Mouse (Mus musculus) mesoderm, embryonic 11.5 days (tissue): ENCODE measurements at regions not wholly inside any gene's neighbourhood (a gene's known extent, or its start where the extent isn't known, plus 50 kb on each side); places are given as distances from the start of the nearest gene placed in this dataset.

Source experiments
- DNase-seq: peaks from one replicate; pipeline ENCODE4 v3.0.0-alpha.2; 2012; ENCODE audit warnings: low read depth, low spot score

GRCm38 (mm10) chr14:31944682-31945081 lies 84.1 kb upstream of the Galnt15 start:
- DNase-seq, result no peak

DNA sequence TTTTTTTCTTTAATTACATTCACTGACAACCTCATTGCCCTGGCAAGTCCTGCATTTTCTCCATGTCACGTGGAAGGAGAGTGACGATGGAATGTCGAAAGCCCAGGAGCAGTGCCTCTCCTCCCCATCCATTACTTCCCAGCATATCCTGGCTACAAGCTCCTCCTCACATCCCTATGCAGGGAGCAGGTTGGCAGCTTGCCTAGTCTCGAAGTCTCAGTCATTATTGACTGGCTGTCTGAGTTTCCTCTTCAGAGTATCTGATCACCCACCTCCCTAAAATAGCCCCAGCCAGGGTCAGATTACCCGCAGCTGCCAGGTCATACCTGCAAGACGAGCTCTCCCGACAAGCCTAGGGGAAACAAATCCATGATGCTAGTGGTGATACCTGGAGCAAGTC lies 83.7 kb upstream of the Galnt15 start:
- no peak for DNase-seq

- DNase-seq, result no peak
Measured at GRCm38 (mm10) chr14:31946032-31946431, 82.8 kb upstream of the Galnt15 start.

GRCm38 (mm10) chr14:31947246-31947645 lies 81.5 kb upstream of the Galnt15 start:
- no peak for DNase-seq

DNA sequence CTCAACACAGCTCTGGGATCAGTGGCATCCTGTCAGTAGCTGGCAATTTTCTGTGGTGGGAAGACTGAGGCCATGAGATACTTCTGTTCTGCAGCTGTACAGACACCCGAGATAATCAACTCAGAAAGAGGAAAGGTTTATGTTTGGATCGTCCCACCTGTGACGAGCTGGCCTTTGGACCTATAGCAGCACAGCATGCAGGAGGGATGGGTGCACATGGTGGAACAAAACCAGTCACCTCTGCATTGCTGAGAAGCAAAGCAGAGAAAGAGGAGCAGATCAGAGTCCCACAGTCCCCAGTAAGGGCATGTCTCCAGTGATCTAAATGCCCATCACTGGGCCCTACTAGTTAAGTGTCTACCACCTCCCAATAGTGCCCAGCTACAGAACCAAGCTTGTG lies 76.9 kb upstream of the Galnt15 start:
- no peak for DNase-seq

- no peak for DNase-seq
Measured at GRCm38 (mm10) chr14:31953783-31954182, 75.0 kb upstream of the Galnt15 start.

DNA sequence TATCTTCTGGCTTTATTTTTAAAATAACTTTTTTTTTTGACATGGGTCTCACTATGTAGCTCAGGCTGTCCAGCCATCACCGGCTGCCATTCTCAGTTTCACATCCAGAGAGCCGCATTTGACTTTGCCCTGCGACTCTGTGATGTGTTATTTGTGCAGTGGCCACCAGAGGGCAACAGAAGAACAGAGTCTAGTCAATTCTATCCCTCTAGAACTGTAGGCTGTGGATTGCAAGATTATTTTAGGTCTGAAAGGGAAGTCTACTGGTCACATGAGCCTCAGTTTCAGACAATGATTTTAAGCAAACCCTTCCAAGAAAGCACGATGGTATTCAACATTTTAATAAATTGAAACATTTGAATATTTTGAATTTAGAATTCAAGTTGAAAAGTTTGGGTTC lies 73.8 kb upstream of the Galnt15 start:
- peak; percentile 78 for DNase-seq

DNA sequence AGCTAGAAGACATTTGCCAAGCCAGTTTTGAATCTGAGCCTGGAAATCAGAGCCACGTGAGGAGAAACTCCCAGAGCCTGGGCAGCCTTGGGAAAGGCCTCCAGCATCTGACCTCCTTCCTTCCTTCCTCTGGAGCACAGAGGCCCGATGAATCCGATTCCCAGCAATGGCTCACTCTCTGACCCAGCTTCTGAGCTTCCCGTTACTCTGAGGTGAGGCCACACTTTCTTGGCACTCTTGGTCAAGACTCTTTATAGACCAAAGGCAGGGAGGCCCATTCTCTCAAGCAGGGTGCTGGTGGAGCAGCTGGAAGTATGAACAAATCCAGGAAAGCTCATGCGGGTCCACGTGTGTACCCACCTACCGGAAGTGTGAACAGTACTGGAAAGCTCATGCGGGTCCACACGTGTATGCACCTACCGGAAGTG lies 71.6 kb upstream of the Galnt15 start:
- DNase-seq, result no peak

DNA sequence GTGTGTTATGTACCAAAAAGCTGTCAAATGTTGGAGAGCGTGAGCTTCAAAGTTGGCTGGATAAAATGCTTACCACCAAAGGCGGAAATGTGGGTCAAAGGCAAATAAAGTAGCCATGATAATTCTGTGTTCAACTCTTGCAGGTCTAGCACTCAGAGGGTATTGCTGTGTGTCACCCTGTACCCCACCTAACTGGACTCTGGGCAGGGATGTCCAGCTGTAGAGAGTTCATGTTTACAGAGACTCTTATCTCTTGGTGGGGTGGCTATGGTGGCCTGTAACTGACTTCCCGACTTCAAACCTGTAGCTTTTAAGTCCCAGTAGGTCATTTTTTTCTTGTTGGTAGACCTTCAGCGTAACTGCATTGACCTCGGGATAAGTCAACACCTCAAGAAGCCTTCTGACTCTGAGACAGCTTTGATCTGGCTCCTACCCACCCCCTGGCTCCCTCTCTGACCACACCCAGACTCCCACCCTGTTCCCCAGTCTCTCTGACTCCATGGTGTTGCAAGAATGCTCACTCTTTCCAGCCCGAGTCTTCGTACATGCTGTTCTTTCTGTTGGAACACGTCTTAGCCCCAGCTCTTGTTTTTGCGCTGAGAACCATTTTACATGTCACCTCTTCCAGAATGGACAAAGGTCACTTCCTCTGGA lies 68.5 kb upstream of the Galnt15 start:
- no peak for DNase-seq

- DNase-seq, result no peak
Measured at GRCm38 (mm10) chr14:31961442-31961841, 67.3 kb upstream of the Galnt15 start.

DNA sequence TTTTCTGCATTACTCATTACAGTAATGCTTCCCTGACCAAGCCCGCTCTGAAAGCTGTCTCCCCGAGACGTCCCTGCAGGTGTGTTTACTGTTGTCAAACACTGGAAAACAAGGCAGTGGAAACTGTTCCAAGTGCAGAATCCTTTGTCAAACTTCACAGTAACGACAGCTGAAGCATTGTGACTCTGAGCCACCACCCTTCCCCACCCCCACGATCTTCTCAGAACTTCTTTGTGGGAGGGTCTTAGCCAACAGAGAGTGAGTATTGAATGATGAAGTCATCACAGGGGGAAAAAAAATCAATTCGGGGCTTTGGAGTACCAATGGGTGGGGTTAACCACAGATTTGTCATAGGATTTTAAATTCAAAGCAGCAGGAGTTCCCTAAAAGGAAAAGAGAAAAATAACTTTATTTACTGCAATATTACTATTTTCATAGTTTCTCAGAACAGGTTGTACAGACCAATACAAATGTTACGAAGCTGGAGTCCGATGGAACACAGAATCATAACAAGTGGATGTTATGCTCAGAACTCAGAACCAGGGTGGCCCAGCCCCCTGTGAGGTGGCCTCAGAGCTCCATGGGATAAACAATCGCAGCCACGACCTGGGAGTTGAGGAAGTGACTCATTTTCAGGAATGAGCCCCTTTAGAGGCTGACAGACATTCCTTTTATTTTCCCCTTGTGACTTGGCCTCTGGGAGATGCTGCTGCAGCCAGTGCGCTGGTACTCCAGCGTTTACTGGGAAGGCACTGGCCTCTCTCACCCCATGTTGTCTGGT lies 65.5 kb upstream of the Galnt15 start:
- DNase-seq, result no peak

- no peak for DNase-seq
Measured at GRCm38 (mm10) chr14:31964076-31964475, 64.7 kb upstream of the Galnt15 start.

GRCm38 (mm10) chr14:31964831-31965230 lies 64.0 kb upstream of the Galnt15 start:
- DNase-seq, result no peak

DNA sequence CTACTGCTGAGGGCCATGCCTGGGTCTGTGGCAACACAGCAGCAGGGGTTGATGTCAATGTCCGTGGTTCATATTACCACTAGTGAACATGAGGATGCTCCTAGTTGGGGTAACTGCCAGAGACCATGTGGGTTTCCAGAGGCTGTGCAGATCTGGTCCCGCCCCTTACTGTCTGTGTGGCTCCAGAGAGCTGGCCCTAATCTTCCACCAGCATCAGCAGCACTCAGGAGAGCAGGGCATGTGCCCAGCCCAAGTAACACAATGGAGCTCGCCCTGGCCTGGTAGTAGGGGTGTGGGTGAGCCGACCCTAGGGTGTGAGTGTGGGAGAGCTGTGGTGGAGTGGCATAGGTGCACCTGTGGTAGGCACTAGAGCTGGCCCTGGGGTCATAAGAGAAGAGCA lies 59.3 kb upstream of the Galnt15 start:
- no peak for DNase-seq

DNA sequence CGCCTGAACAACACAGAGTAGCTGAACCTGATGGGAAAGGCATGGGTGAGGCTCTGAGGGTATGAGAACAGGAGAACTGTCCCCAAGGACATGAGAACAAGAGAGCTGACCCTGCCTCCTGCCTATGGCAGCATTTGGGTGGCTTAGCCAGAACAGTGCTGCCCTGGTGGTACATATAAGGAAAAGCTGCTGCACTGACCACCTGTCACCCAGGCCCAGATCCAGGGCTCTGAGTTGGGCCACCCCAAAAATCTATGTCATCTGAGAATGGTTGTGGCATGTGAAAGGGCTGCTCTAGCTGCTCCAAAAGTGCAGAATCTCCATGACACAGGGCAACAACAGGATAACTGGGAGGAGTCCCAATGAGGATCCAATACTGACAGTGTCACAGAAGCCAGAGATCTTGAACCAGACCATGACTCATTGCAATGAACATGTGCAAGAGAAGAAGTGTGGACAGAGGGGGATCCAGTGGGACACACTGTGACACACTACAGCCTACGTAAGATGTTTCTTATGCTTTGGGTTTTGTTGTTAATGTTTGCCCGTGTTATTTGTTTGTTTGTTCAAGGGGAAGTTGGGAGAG lies 58.5 kb upstream of the Galnt15 start:
- no peak for DNase-seq

DNA sequence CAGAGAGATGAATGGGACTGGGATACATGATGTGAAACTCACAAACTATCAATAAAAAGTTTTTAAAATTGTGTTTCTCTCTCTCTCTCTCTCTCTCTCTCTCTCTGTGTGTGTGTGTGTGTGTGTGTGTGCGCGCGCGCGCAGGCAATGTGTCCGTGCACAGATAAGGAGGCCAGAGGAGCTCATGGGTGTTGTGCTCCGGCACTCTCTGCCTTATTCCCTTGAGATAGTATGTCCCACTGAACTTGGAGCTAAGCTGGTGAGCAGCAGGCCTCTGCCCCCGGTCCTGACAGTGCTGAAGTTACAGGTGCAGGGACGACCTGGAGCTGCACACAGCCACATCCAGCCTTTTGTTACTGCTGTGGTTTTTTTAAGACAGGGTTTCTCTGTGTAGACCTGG lies 57.9 kb upstream of the Galnt15 start:
- no peak for DNase-seq

- no peak for DNase-seq
Measured at GRCm38 (mm10) chr14:31973702-31974101, 55.1 kb upstream of the Galnt15 start.

- DNase-seq, result no peak
Measured at GRCm38 (mm10) chr14:31978196-31978595, 50.6 kb upstream of the Galnt15 start.

GRCm38 (mm10) chr14:31978690-31979089 lies 50.1 kb upstream of the Galnt15 start:
- DNase-seq, result no peak
